Mouse (Mus musculus) thymus, adult 2 months (tissue): ENCODE data around the gene Slc6a21.

Experiments used
- CTCF ChIP-seq: fragments of 200-500 bp; IDR thresholded peaks from 2 replicates; pipeline ENCODE4 v1.5.1; 2012; ENCODE audit warnings: mild to moderate bottlenecking, control low read depth, low read length, moderate library complexity, borderline replicate concordance; ENCODE audit not compliant: control insufficient read depth, poor library complexity, insufficient read depth; ENCODE audit errors: extremely low read depth
- POLR2A ChIP-seq: fragments of 200-500 bp; IDR thresholded peaks from 2 replicates; pipeline ENCODE4 v1.6.1; 2012; ENCODE audit warnings: mild to moderate bottlenecking, low read length, control low read depth, moderate library complexity; ENCODE audit not compliant: control insufficient read depth, poor library complexity, insufficient read depth; ENCODE audit errors: extremely low read depth

DNA sequence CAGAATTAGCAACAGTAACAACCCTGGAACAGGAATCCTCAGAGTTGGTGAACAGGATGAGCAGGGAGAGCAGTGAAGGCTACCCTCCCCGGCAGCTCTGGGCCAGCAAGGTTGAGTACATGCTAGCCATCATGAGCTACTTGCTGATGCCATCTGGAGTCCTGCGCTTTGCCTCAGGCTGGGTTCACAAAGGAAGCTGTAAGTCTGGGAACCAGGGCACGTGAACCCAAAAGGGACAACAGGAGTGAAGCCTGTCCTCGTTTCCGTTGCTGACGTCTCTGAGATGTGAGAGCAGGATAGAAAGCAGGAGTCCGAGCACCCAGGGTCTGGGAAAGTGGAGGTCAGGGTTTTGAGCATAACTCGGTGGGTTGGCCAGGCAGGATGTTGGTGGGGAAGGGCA is 18.0 kb upstream of the Slc6a21 start:
- no peak for TF ChIP-seq POLR2A
- TF ChIP-seq CTCF = no peak
